Mouse (Mus musculus): ENCODE data around the gene Csnk2a1. TPM values are rescaled to one million over a fixed set of nuclear protein-coding genes. Genes with fewer than 3 reads are reported as not detected.
"Not testable (repeated sequence)": the region's sequence is repeated elsewhere in the genome, so short reads cannot be mapped to it uniquely, and the experiment has no call there.

Gene Csnk2a1
- polyA plus RNA-seq, 1 experiment, result 134 TPM

GRCm38 (mm10) chr2:152227051-152227481, 427 bp downstream of the Csnk2a1 start:
- Histone ChIP-seq H3K27ac (ENCODE audit: insufficient read depth, low read length) (peak overlapping the region; percentile 93), H3K4me1 (ENCODE audit: control insufficient read depth, insufficient read depth, low read length) (peaks cover 5% of the 10 kb centered on the region)
- TF ChIP-seq POLR2A (IDR thresholded peaks at IDR 0.05; ENCODE audit: low read depth, low read length) (peak; percentile 46), CTCF (IDR thresholded peaks at IDR 0.05; ENCODE audit: borderline replicate concordance, insufficient read depth, low read length) (no peak)

GRCm38 (mm10) chr2:152230046-152230445, 3.4 kb downstream of the Csnk2a1 start:
- Histone ChIP-seq H3K4me1 (ENCODE audit: control insufficient read depth, insufficient read depth, low read length) (peaks cover 11% of the 10 kb centered on the region), H3K27ac (ENCODE audit: insufficient read depth, low read length) (no peak overlapping the region), H3K4me3 (ENCODE audit: insufficient read depth, low read length) (no peak overlapping the region)
- no peak for TF ChIP-seq POLR2A (IDR thresholded peaks at IDR 0.05; ENCODE audit: low read depth, low read length)

More at GRCm38 (mm10) chr2:152227051-152227481, 427 bp downstream of the Csnk2a1 start:
- H3K4me3 ChIP-seq (ENCODE audit: insufficient read depth, low read length), result peak overlapping the region; percentile 84

- TF ChIP-seq POLR2A (IDR thresholded peaks at IDR 0.05; ENCODE audit: low read depth, low read length) (no peak), CTCF (IDR thresholded peaks at IDR 0.05; ENCODE audit: borderline replicate concordance, insufficient read depth, low read length) (no peak)
- Histone ChIP-seq H3K27ac (ENCODE audit: insufficient read depth, low read length) (no peak overlapping the region), H3K4me1 (ENCODE audit: control insufficient read depth, insufficient read depth, low read length) (peaks cover 5% of the 10 kb centered on the region; the same call in 1 of the 2 replicates), H3K4me3 (ENCODE audit: insufficient read depth, low read length) (no peak overlapping the region)
Observed at GRCm38 (mm10) chr2:152237926-152238325, 11.3 kb downstream of the Csnk2a1 start.

GRCm38 (mm10) chr2:152240580-152240979, 13.9 kb downstream of the Csnk2a1 start:
- TF ChIP-seq CTCF (IDR thresholded peaks at IDR 0.05; ENCODE audit: borderline replicate concordance, insufficient read depth, low read length) (no peak), POLR2A (IDR thresholded peaks at IDR 0.05; ENCODE audit: low read depth, low read length) (no peak)
- peak overlapping the region; percentile 32; the same call in 1 of the 2 replicates for H3K27ac ChIP-seq (ENCODE audit: insufficient read depth, low read length)
- no peak overlapping the region for H3K4me3 ChIP-seq (ENCODE audit: insufficient read depth, low read length)
- H3K4me1 ChIP-seq (ENCODE audit: control insufficient read depth, insufficient read depth, low read length), result peaks cover 11% of the 10 kb centered on the region

- TF ChIP-seq CTCF (IDR thresholded peaks at IDR 0.05; ENCODE audit: borderline replicate concordance, insufficient read depth, low read length) (no peak), POLR2A (IDR thresholded peaks at IDR 0.05; ENCODE audit: low read depth, low read length) (no peak)
- Histone ChIP-seq H3K4me1 (ENCODE audit: control insufficient read depth, insufficient read depth, low read length) (peaks cover 11% of the 10 kb centered on the region), H3K4me3 (ENCODE audit: insufficient read depth, low read length) (no peak overlapping the region), H3K27ac (ENCODE audit: insufficient read depth, low read length) (no peak overlapping the region)
Observed at GRCm38 (mm10) chr2:152247213-152247612, 20.6 kb downstream of the Csnk2a1 start.

- no peak overlapping the region for H3K27ac ChIP-seq (ENCODE audit: insufficient read depth, low read length)
- H3K4me3 ChIP-seq (ENCODE audit: insufficient read depth, low read length), result no peak overlapping the region
- H3K4me1 ChIP-seq (ENCODE audit: control insufficient read depth, insufficient read depth, low read length), result peaks cover 2% of the 10 kb centered on the region
- TF ChIP-seq POLR2A (IDR thresholded peaks at IDR 0.05; ENCODE audit: low read depth, low read length) (no peak), CTCF (IDR thresholded peaks at IDR 0.05; ENCODE audit: borderline replicate concordance, insufficient read depth, low read length) (no peak)
Observed at GRCm38 (mm10) chr2:152250511-152250910, 23.9 kb downstream of the Csnk2a1 start.

- H3K27ac ChIP-seq (ENCODE audit: insufficient read depth, low read length), result no peak overlapping the region
- H3K4me1 ChIP-seq (ENCODE audit: control insufficient read depth, insufficient read depth, low read length), result no peaks in the 10 kb centered on the region
- no peak overlapping the region for H3K4me3 ChIP-seq (ENCODE audit: insufficient read depth, low read length)
- TF ChIP-seq POLR2A (IDR thresholded peaks at IDR 0.05; ENCODE audit: low read depth, low read length) (no peak), CTCF (IDR thresholded peaks at IDR 0.05; ENCODE audit: borderline replicate concordance, insufficient read depth, low read length) (no peak)
Observed at GRCm38 (mm10) chr2:152259739-152260138, 33.1 kb downstream of the Csnk2a1 start.

- Histone ChIP-seq H3K27ac (ENCODE audit: insufficient read depth, low read length) (no peak overlapping the region), H3K4me1 (ENCODE audit: control insufficient read depth, insufficient read depth, low read length) (no peaks in the 10 kb centered on the region), H3K4me3 (ENCODE audit: insufficient read depth, low read length) (no peak overlapping the region)
- TF ChIP-seq POLR2A (IDR thresholded peaks at IDR 0.05; ENCODE audit: low read depth, low read length) (no peak), CTCF (IDR thresholded peaks at IDR 0.05; ENCODE audit: borderline replicate concordance, insufficient read depth, low read length) (no peak)
Observed at GRCm38 (mm10) chr2:152273639-152274038, 47.0 kb downstream of the Csnk2a1 start.

- TF ChIP-seq CTCF (IDR thresholded peaks at IDR 0.05; ENCODE audit: borderline replicate concordance, insufficient read depth, low read length) (no peak), POLR2A (IDR thresholded peaks at IDR 0.05; ENCODE audit: low read depth, low read length) (no peak)
- H3K4me3 ChIP-seq (ENCODE audit: insufficient read depth, low read length), result no peak overlapping the region
Observed at GRCm38 (mm10) chr2:152281407-152281806, 54.8 kb downstream of the Csnk2a1 start.

GRCm38 (mm10) chr2:152287560-152287959, 60.9 kb downstream of the Csnk2a1 start:
- Histone ChIP-seq H3K4me1 (ENCODE audit: control insufficient read depth, insufficient read depth, low read length) (no peaks in the 10 kb centered on the region), H3K27ac (ENCODE audit: insufficient read depth, low read length) (no peak overlapping the region), H3K4me3 (ENCODE audit: insufficient read depth, low read length) (no peak overlapping the region)
- TF ChIP-seq CTCF (IDR thresholded peaks at IDR 0.05; ENCODE audit: borderline replicate concordance, insufficient read depth, low read length), result no peak
- no peak for TF ChIP-seq POLR2A (IDR thresholded peaks at IDR 0.05; ENCODE audit: low read depth, low read length)

More at GRCm38 (mm10) chr2:152281407-152281806, 54.8 kb downstream of the Csnk2a1 start:
- no peak overlapping the region for H3K27ac ChIP-seq (ENCODE audit: insufficient read depth, low read length)
- peaks cover 3% of the 10 kb centered on the region for H3K4me1 ChIP-seq (ENCODE audit: control insufficient read depth, insufficient read depth, low read length)

- no peaks in the 10 kb centered on the region for H3K4me1 ChIP-seq (ENCODE audit: control insufficient read depth, insufficient read depth, low read length)
- H3K4me3 ChIP-seq (ENCODE audit: insufficient read depth, low read length), result no peak overlapping the region
- no peak overlapping the region for H3K27ac ChIP-seq (ENCODE audit: insufficient read depth, low read length)
- TF ChIP-seq POLR2A (IDR thresholded peaks at IDR 0.05; ENCODE audit: low read depth, low read length), result no peak
- TF ChIP-seq CTCF (IDR thresholded peaks at IDR 0.05; ENCODE audit: borderline replicate concordance, insufficient read depth, low read length), result no peak
Observed at GRCm38 (mm10) chr2:152288046-152288445, 61.4 kb downstream of the Csnk2a1 start.

GRCm38 (mm10) chr2:152289623-152290022, 63.0 kb downstream of the Csnk2a1 start:
- H3K27ac ChIP-seq (ENCODE audit: insufficient read depth, low read length); H3K4me1 ChIP-seq (ENCODE audit: control insufficient read depth, insufficient read depth, low read length); H3K4me3 ChIP-seq (ENCODE audit: insufficient read depth, low read length): not testable (repeated sequence)

Data from embryonic fibroblast, embryonic 13.5 days (primary cell).